Mouse (Mus musculus) common myeloid progenitor, adult 5-6 weeks (primary cell): ENCODE results near the gene 4833439L19Rik. TPM values are rescaled to one million over a fixed set of nuclear protein-coding genes. Genes with fewer than 3 reads are reported as not detected.

Experiments
- ATAC-seq: replicated peaks from 2 replicates; pipeline ENCODE4 v1.8.0; 2016; ENCODE audit warnings: low read depth, mild to moderate bottlenecking, moderate TSS enrichment, inconsistent platforms; ENCODE audit not compliant: poor library complexity, severe bottlenecking
- total RNA-seq: library from RNA; stranded (forward); fragments of 200-1000, 187-1606 nt; gene quantifications from 2 replicates; pipeline ENCODE4 v1.2.3, GENCODE M21; 2017

4833439L19Rik gene
- total RNA-seq, 1 experiment from 2014 or later: 28.2 TPM

GRCm38 (mm10) chr13:54556176-54556575 is 9.1 kb downstream of the 4833439L19Rik start:
- no peak for ATAC-seq

DNA sequence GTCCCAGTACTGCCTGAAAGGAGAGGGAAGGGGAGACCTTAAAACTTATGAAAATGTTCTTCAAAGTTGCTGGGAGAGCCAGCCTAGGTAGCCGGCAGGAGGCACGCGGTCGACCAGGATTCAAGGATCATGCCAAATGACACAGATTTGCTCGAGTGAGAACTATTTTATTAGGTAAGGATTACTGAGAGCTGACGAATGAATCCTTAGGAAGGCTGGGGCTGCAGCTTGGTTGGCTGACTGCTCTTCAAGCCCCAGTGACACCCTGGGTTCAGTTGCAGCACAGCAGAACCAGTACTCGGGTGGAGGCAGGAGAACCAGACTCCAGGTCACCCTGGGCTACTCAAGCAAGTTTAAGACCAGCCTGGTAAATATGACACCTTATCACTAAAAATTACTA is 17.2 kb downstream of the 4833439L19Rik start:
- no peak for ATAC-seq

DNA sequence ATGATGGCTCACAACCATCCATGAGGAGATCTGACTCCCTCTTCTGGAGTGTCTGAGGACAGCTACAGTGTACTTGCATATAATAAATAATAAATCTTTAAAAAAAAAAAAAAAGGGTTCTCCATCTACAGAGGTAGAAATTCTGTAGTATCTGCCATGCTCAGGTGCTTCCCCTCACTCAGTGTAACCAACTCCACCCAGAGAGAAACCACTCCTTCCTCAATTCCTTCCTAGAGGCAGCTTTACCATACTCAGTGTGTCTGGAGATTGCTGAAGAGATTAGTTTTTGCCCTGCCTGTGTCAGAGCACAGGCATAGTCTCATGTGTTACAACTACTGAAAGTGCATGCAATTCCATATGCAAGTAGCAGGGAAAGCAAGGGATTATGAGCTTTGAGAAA is 33.1 kb downstream of the 4833439L19Rik start:
- ATAC-seq: no peak

DNA sequence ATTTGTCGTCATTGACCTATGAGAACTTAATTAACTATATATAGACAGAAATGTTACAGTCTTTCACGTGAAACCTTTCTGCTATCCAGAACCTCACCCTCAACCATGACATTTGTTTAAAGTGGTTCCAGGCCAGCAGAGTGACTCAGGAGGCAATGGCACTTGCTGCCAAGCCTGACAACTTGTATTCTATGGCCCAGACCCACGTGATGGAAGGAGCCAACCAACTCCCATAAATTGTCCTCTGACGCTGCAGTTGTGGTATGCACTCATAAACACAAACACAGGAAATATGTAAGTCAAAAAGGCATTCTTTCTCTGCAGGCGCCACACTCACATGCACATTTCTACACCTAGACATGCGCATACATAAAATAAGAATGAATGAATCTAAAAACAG is 38.1 kb downstream of the 4833439L19Rik start:
- no peak for ATAC-seq

DNA sequence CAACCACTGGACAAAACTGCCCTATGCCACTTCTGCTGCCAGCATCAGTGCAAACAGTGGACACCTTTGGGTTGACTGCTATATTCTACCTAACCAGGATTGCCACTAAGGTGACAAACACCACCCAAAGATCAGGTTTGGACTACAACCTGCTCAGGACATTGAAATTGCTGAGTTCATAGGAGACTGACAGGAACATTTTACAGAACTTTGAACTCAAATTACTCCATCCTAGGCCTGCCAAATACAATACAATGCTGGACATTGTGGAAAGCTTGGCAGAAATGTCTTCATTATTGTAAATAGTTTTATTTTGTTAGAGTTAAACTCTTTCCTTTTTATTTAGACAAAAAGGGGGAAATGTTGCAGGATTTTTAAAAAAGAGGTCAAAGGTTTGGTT is 44.1 kb downstream of the 4833439L19Rik start:
- ATAC-seq: no peak

GRCm38 (mm10) chr13:54520221-54520620 is 45.0 kb downstream of the 4833439L19Rik start:
- ATAC-seq: peak; percentile 65; the same call in 1 of the 2 replicates

GRCm38 (mm10) chr13:54505920-54506319 is 59.3 kb downstream of the 4833439L19Rik start:
- ATAC-seq: no peak

GRCm38 (mm10) chr13:54504611-54505260 is 60.5 kb downstream of the 4833439L19Rik start:
- no peak for ATAC-seq

DNA sequence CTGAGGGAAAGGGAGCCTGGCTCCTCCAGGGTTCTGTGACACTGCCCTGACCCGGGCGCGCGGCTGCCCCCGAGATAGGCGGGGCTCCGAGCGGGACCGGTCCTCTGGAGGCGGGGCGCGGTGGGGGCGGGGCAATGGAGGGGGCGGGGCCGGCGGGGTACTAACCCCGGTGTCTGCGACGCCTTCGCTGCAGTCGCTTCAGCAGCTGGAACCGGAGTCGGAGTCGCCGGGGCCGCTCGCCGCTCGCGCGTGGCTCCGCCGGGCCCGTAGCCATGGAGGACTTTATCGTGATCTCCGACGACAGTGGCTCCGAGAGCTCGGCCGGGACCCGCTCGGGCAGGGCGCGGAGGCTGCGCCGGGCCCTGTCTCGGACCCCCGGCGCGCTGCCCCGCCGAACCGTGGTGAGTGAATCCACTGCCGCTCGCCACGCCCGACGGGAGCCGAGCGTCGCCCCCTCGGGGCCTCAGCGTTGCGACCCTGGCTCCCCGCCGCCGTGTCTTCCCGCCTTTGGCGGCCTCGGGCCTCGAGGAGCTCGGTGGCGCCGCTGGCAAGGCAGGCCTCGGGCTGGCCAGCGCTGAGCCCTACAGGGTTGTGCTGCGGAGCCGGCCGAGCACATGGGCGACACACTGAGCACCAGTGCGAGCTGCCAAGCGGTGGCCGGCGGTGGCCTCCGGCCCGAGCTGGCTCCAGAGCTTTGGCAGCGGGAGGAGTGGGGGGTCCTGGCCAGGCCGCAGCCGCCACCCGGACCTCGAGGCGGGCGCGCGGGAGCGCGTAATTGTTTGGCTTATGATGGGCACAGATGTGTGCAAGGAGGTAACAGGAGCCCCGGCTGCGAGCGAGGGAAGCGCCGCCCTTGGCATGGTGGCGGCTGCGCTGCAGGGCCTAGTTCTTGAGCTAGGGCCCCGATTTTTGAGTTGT is 61.4 kb downstream of the 4833439L19Rik start, which contains the start of gene Simc1:
Gene Simc1 (plus strand): TSS at position 176 of the 918 bp plus-strand sequence.
- peak; percentile 85 for ATAC-seq

DNA sequence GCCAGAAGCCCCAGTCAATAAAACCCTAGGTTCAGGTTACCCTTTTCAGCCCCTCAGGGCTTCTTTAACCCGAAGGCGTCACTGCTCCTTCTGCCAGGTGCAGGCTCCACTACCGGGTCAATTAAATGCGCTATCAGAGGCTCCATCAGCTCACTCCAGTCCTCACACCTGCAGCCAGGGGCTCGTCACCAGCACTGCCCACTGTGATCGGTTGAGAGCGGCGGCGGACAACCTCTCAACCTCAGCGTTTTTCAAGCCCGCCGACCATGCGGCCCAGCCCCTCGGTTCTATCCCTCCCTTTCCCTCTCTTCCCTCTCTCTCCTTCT is 62.0 kb downstream of the 4833439L19Rik start:
- ATAC-seq: peak; percentile 30; the same call in 1 of the 2 replicates

- ATAC-seq: no peak
These were observed 63.1 kb downstream of the 4833439L19Rik start for GRCm38 (mm10) chr13:54501957-54502690.

- ATAC-seq: no peak
These were observed 63.9 kb downstream of the 4833439L19Rik start for GRCm38 (mm10) chr13:54501352-54501751.

Other genes starting within 250 kb of the 4833439L19Rik start
- 1.4 and 2.1 TPM in 2 replicates for gene Cplx2, start 194.1 kb downstream of the 4833439L19Rik start, total RNA-seq
- 40.0 and 46.4 TPM in 2 replicates for gene Thoc3, start 96.6 kb downstream of the 4833439L19Rik start, total RNA-seq
- gene Simc1, start 61.7 kb downstream of the 4833439L19Rik start, total RNA-seq: 9.1 and 12.7 TPM in 2 replicates
- 7.9 and 13.7 TPM in 2 replicates for gene Arl10, start 9.6 kb upstream of the 4833439L19Rik start, total RNA-seq
- 51.0 and 70.5 TPM in 2 replicates for gene Nop16, start 24.7 kb upstream of the 4833439L19Rik start, total RNA-seq
- 45.8 and 52.8 TPM in 2 replicates for gene Higd2a, start 24.8 kb upstream of the 4833439L19Rik start, total RNA-seq
- 13.4 and 23.5 TPM in 2 replicates for gene Cltb, start 45.9 kb upstream of the 4833439L19Rik start, total RNA-seq
- 35.5 and 63.5 TPM in 2 replicates for gene Faf2, start 56.3 kb upstream of the 4833439L19Rik start, total RNA-seq
- 25.4 and 27.6 TPM in 2 replicates for gene Rnf44, start 128.5 kb upstream of the 4833439L19Rik start, total RNA-seq
- gene Cdhr2, start 136.0 kb upstream of the 4833439L19Rik start, total RNA-seq: not detected in 2 replicates
- not detected in 2 replicates for gene Gprin1, start 184.4 kb upstream of the 4833439L19Rik start, total RNA-seq
- gene Sncb, start 201.2 kb upstream of the 4833439L19Rik start, total RNA-seq: not detected in 2 replicates
- gene Eif4e1b, start 218.6 kb upstream of the 4833439L19Rik start, total RNA-seq: not detected in 2 replicates
- gene Tspan17, start 223.9 kb upstream of the 4833439L19Rik start, total RNA-seq: 0.82 TPM in 1 of 2 replicates, not detected in the other